Mouse (Mus musculus) MEL (cell line): Measurements from ENCODE around the gene Kcnh1. TPM values are rescaled to one million over a fixed set of nuclear protein-coding genes. Genes with fewer than 3 reads are reported as not detected.

Experiments
- DNase-seq: peaks from one replicate; pipeline ENCODE4 v3.0.0; 2011; ENCODE audit warnings: low read depth, low spot score
- H3K27ac ChIP-seq: 2 replicates; pipeline ENCODE4 v1.5.1; 2012; ENCODE audit warnings: low read depth, mild to moderate bottlenecking, control low read depth, low read length, moderate library complexity; ENCODE audit not compliant: control insufficient read depth
- H3K27me3 ChIP-seq, 2 experiments: fragments of 150-350 bp in 1 of 2; sonication (generic) in 1 of 2; 2 replicates each; pipeline ENCODE4 v1.6.1; 2012; ENCODE audit warnings: low read length in 2 of 2, mild to moderate bottlenecking in 2 of 2, improper control_type of control experiment in 1 of 2, moderate library complexity in 1 of 2; ENCODE audit not compliant: insufficient read depth in 2 of 2, control insufficient read depth in 1 of 2
- H3K36me3 ChIP-seq, 2 experiments: 2 replicates each; pipeline ENCODE4 v1.6.1; 2012 to 2014; ENCODE audit warnings: low read length in 2 of 2, improper control_type of control experiment in 1 of 2, inconsistent platforms in 1 of 2, mild to moderate bottlenecking in 1 of 2; ENCODE audit not compliant: insufficient read depth in 2 of 2, control insufficient read depth in 1 of 2
- H3K4me1 ChIP-seq, 2 experiments: fragments of 150-350 bp in 1 of 2; sonication (generic) in 1 of 2; 2 replicates each; pipeline ENCODE4 v1.6.1; 2012; ENCODE audit warnings: low read length in 2 of 2, improper control_type of control experiment in 1 of 2, mild to moderate bottlenecking in 1 of 2; ENCODE audit not compliant: insufficient read depth in 2 of 2, control insufficient read depth in 1 of 2
- H3K4me3 ChIP-seq, 2 experiments: fragments of 150-350 bp in 1 of 2; sonication (generic) in 1 of 2; 2 replicates each; pipeline ENCODE4 v1.5.1; 2012; ENCODE audit warnings: low read depth in 2 of 2, low read length in 2 of 2, mild to moderate bottlenecking in 2 of 2, moderate library complexity in 2 of 2, control low read depth in 1 of 2, improper control_type of control experiment in 1 of 2; ENCODE audit not compliant: control insufficient read depth in 1 of 2, insufficient read depth in 1 of 2
- H3K79me2 ChIP-seq: 2 replicates; pipeline ENCODE4 v1.6.1; 2012; ENCODE audit warnings: mild to moderate bottlenecking, low read length, moderate library complexity; ENCODE audit not compliant: control insufficient read depth, poor library complexity, insufficient read depth
- H3K9ac ChIP-seq: 2 replicates; pipeline ENCODE4 v1.6.1; 2012; ENCODE audit warnings: low read depth, mild to moderate bottlenecking, control low read depth, low read length, moderate library complexity; ENCODE audit not compliant: control insufficient read depth, poor library complexity, severe bottlenecking
- H3K9me3 ChIP-seq: fragments of 150-350 bp; sonication (generic); replicated peaks from 2 replicates; pipeline ENCODE4 v1.6.1; 2012; ENCODE audit warnings: mild to moderate bottlenecking, low read length, improper control_type of control experiment, moderate library complexity; ENCODE audit not compliant: insufficient read depth
- BHLHE40 ChIP-seq: IDR thresholded peaks from 2 replicates; pipeline ENCODE4 v1.6.1; 2012; ENCODE audit warnings: low read depth, mild to moderate bottlenecking, inconsistent platforms, low read length, improper control_type of control experiment, borderline replicate concordance
- CHD1 ChIP-seq: IDR thresholded peaks from 2 replicates; pipeline ENCODE4 v1.6.1; 2012; ENCODE audit warnings: low read depth, mild to moderate bottlenecking, inconsistent platforms, low read length, improper control_type of control experiment
- CHD2 ChIP-seq: IDR thresholded peaks from 2 replicates; pipeline ENCODE4 v1.6.1; 2011; ENCODE audit warnings: low read length, improper control_type of control experiment
- CTCF ChIP-seq, 3 experiments: IDR thresholded peaks in 2 of 3; conservative IDR thresholded peaks in 1 of 3; 2 replicates each; pipeline ENCODE4 v1.5.1; 2011 to 2012; ENCODE audit warnings: low read length in 3 of 3, low read depth in 2 of 3, mild to moderate bottlenecking in 2 of 3, improper control_type of control experiment in 1 of 3, inconsistent platforms in 1 of 3, mixed read lengths in 1 of 3, moderate library complexity in 1 of 3; ENCODE audit not compliant: control insufficient read depth in 1 of 3, insufficient read depth in 1 of 3, poor library complexity in 1 of 3, severe bottlenecking in 1 of 3
- E2F4 ChIP-seq: IDR thresholded peaks from 2 replicates; pipeline ENCODE4 v1.6.1; 2011; ENCODE audit warnings: low read depth, low read length, improper control_type of control experiment, borderline replicate concordance
- EP300 ChIP-seq, 2 experiments: IDR thresholded peaks; 2 replicates each; pipeline ENCODE4 v1.6.1; 2011; ENCODE audit warnings: improper control_type of control experiment in 2 of 2, low read length in 2 of 2, low read depth in 1 of 2, mild to moderate bottlenecking in 1 of 2
- ETS1 ChIP-seq: IDR thresholded peaks from 2 replicates; pipeline ENCODE4 v1.6.1; 2012; ENCODE audit warnings: low read depth, mild to moderate bottlenecking, inconsistent platforms, low read length, improper control_type of control experiment, moderate library complexity
- GABPA ChIP-seq: IDR thresholded peaks from 2 replicates; pipeline ENCODE4 v1.6.1; 2012; ENCODE audit warnings: low read depth, mild to moderate bottlenecking, inconsistent platforms, low read length, improper control_type of control experiment, moderate library complexity
- KAT2A ChIP-seq: conservative IDR thresholded peaks from 2 replicates; pipeline ENCODE4 v1.6.1; 2012; ENCODE audit warnings: low read depth, low read length, improper control_type of control experiment, inconsistent platforms
- MAX ChIP-seq: IDR thresholded peaks from 2 replicates; pipeline ENCODE4 v1.6.1; 2011; ENCODE audit warnings: low read length, improper control_type of control experiment
- MAZ ChIP-seq: IDR thresholded peaks from 2 replicates; pipeline ENCODE4 v1.6.1; 2012; ENCODE audit warnings: low read depth, mild to moderate bottlenecking, inconsistent platforms, low read length, improper control_type of control experiment
- MEF2A ChIP-seq: IDR thresholded peaks from 2 replicates; pipeline ENCODE4 v1.6.1; 2014; ENCODE audit warnings: low read depth, mild to moderate bottlenecking, inconsistent platforms, low read length, improper control_type of control experiment; ENCODE audit not compliant: poor library complexity, insufficient replicate concordance, severe bottlenecking; ENCODE audit errors: extremely low read depth
- MYB ChIP-seq: IDR thresholded peaks from 2 replicates; pipeline ENCODE4 v1.6.1; 2011; ENCODE audit warnings: mild to moderate bottlenecking, low read depth, low read length, improper control_type of control experiment
- NRF1 ChIP-seq: IDR thresholded peaks from 2 replicates; pipeline ENCODE4 v1.6.1; 2014; ENCODE audit warnings: low read depth, mild to moderate bottlenecking, inconsistent platforms, low read length, improper control_type of control experiment, moderate library complexity; ENCODE audit not compliant: poor library complexity, insufficient read depth, severe bottlenecking
- POLR2A ChIP-seq, 2 experiments: IDR thresholded peaks; 2 replicates each; pipeline ENCODE4 v1.6.1; 2011 to 2012; ENCODE audit warnings: low read length in 2 of 2, mild to moderate bottlenecking in 2 of 2, control low read depth in 1 of 2, improper control_type of control experiment in 1 of 2, low read depth in 1 of 2, moderate library complexity in 1 of 2; ENCODE audit not compliant: control insufficient read depth in 1 of 2, insufficient read depth in 1 of 2, poor library complexity in 1 of 2
- POLR2AphosphoS2 ChIP-seq: IDR thresholded peaks from 2 replicates; pipeline ENCODE4 v1.6.1; 2011; ENCODE audit warnings: low read length, improper control_type of control experiment
- TAL1 ChIP-seq: IDR thresholded peaks from 2 replicates; pipeline ENCODE4 v1.6.1; 2012; ENCODE audit warnings: mild to moderate bottlenecking, inconsistent platforms, low read length, moderate library complexity, mixed read lengths
- TBP ChIP-seq: IDR thresholded peaks from 2 replicates; pipeline ENCODE4 v1.8.0; 2011; ENCODE audit warnings: low read depth, low read length, improper control_type of control experiment
- TCF12 ChIP-seq: IDR thresholded peaks from 2 replicates; pipeline ENCODE4 v1.6.1; 2014; ENCODE audit warnings: low read depth, mild to moderate bottlenecking, inconsistent platforms, low read length, improper control_type of control experiment, moderate library complexity
- UBTF ChIP-seq: IDR thresholded peaks from 2 replicates; pipeline ENCODE4 v1.6.1; 2012; ENCODE audit warnings: low read depth, mild to moderate bottlenecking, inconsistent platforms, low read length, improper control_type of control experiment, moderate library complexity, borderline replicate concordance; ENCODE audit not compliant: insufficient read depth
- USF1 ChIP-seq: IDR thresholded peaks from 2 replicates; pipeline ENCODE4 v1.6.1; 2014; ENCODE audit warnings: low read depth, mild to moderate bottlenecking, inconsistent platforms, low read length, improper control_type of control experiment, moderate library complexity
- ZMIZ1 ChIP-seq: IDR thresholded peaks from 2 replicates; pipeline ENCODE4 v1.6.1; 2012; ENCODE audit warnings: low read depth, mild to moderate bottlenecking, inconsistent platforms, low read length, improper control_type of control experiment, moderate library complexity
- ZNF384 ChIP-seq: IDR thresholded peaks from 2 replicates; pipeline ENCODE4 v1.6.1; 2012; ENCODE audit warnings: low read depth, mild to moderate bottlenecking, inconsistent platforms, low read length, improper control_type of control experiment
- polyA plus RNA-seq, 2 experiments: library from polyadenylated mRNA; stranded (reverse) in 1 of 2; unstranded in 1 of 2; fragments of >175 nt in 1 of 2; fragments of >200 nt in 1 of 2; gene quantifications; 2 replicates each; pipeline versions ENCODE4 v1.2.1 to v1.2.4; 2012; ENCODE audit warnings: low replicate concordance in 2 of 2, low read depth in 1 of 2; ENCODE audit not compliant: insufficient read length in 2 of 2, insufficient read depth in 1 of 2, missing spikeins in 1 of 2
- total RNA-seq: library from RNA; depleted of rRNA; stranded (reverse); fragments of 300-350 nt; gene quantifications from 2 replicates; pipeline ENCODE4 v1.2.3, GENCODE M21; 2012

The Kcnh1 gene
- total and polyA plus RNA-seq, 3 experiments: not detected

GRCm38 (mm10) chr1:192220156-192220555 is 29.6 kb downstream of the Kcnh1 start:
- Histone ChIP-seq H3K79me2 (no peaks in the 10 kb centered on the region), H3K27ac (no peak overlapping the region), H3K9me3 (no peaks in the 10 kb centered on the region), H3K4me3 (no peak overlapping the region), H3K4me1 (no peaks in the 10 kb centered on the region), H3K36me3 (no peaks in the 10 kb centered on the region), H3K9ac (no peak overlapping the region), H3K27me3 (no peaks in the 10 kb centered on the region; a peak in 1 of 4 replicates)
- TF ChIP-seq EP300 (IDR thresholded peaks at IDR 0.05; ENCODE audit: low read depth in 1 of 2, low read length in 2 of 2) (no peak), MEF2A (no peak), ZNF384 (no peak), MYB (no peak), MAZ (no peak), BHLHE40 (no peak), TCF12 (no peak)
- no peak for DNase-seq

DNA sequence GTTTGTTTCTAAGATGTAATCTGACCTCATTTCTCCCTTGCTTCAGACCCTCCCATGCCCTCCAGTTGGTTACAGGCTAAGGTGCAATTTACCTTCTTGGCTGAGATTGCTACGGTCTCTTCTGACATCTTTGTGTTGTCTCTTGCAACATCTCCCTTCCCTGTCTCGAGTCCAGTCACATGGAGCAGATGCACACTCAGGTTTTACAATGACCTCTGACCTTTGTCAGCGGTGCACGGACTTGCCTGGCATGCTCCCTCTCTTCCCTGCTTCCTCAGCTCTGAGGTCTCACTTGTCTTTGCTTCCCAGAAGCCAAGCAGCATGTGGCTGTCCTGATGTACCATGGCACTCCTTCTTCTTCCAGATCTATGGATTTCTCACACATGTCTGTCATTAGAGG is 33.6 kb downstream of the Kcnh1 start:
- no peaks in the 10 kb centered on the region; a peak in 1 of 4 replicates for H3K27me3 ChIP-seq
- no peak for TF ChIP-seq E2F4
- no peak for TF ChIP-seq BHLHE40
- no peak for TF ChIP-seq CHD1
- TF ChIP-seq NRF1: no peak
- no peak for TF ChIP-seq MAX
- TF ChIP-seq TBP: no peak
- no peak for TF ChIP-seq ETS1
- TF ChIP-seq TCF12: no peak
- TF ChIP-seq POLR2A (IDR thresholded peaks at IDR 0.05; ENCODE audit: control insufficient read depth in 1 of 2, insufficient read depth in 1 of 2, low read depth in 1 of 2, low read length in 2 of 2, poor library complexity in 1 of 2): no peak
- TF ChIP-seq POLR2AphosphoS2: no peak
- no peak for TF ChIP-seq UBTF
- no peak for TF ChIP-seq GABPA
- TF ChIP-seq KAT2A: no peak
- TF ChIP-seq ZMIZ1: no peak
- no peak for TF ChIP-seq TAL1
- TF ChIP-seq USF1: no peak
- TF ChIP-seq CHD2: no peak
- no peak for TF ChIP-seq CTCF (IDR thresholded peaks at IDR 0.05 in 2 of 3, conservative IDR thresholded peaks at IDR 0.05 in 1 of 3; ENCODE audit: control insufficient read depth in 1 of 3, insufficient read depth in 1 of 3, low read depth in 2 of 3, low read length in 3 of 3, poor library complexity in 1 of 3, severe bottlenecking in 1 of 3)
- H3K27ac ChIP-seq: no peak overlapping the region
- H3K4me1 ChIP-seq: no peaks in the 10 kb centered on the region
- H3K9ac ChIP-seq: no peak overlapping the region
- H3K79me2 ChIP-seq: no peaks in the 10 kb centered on the region
- no peak for DNase-seq
- no peaks in the 10 kb centered on the region for H3K9me3 ChIP-seq
- no peak overlapping the region for H3K4me3 ChIP-seq
- H3K36me3 ChIP-seq: no peaks in the 10 kb centered on the region
